Mouse (Mus musculus) MN1 (cell line): ENCODE measurements around the gene Lfng.

Source experiments
- DNase-seq: peaks from one replicate; pipeline ENCODE4 v3.0.0-alpha.2; 2016; ENCODE audit warnings: low spot score

Lfng gene

GRCm38 (mm10) chr5:140662741-140663592, 55.8 kb downstream of the Lfng start:
- DNase-seq: peak; percentile 30

GRCm38 (mm10) chr5:140663621-140664180, 56.6 kb downstream of the Lfng start:
- DNase-seq: peak; percentile 72
